Mouse (Mus musculus) cerebellum, adult 9-11 months (tissue): ENCODE measurements around the gene Lsm4.

Source experiments
- DNase-seq: peaks from one replicate; pipeline ENCODE4 v3.0.0; 2022

The Lsm4 gene

GRCm38 (mm10) chr8:70701048-70701981 is 28.3 kb downstream of the Lsm4 start:
- peak; percentile 70 for DNase-seq

- DNase-seq: peak; percentile 58
Observed at GRCm38 (mm10) chr8:70701982-70702841, 29.2 kb downstream of the Lsm4 start.

- DNase-seq: peak; percentile 92
Observed at GRCm38 (mm10) chr8:70702842-70703182, 29.8 kb downstream of the Lsm4 start.

- DNase-seq: no peak
Observed at GRCm38 (mm10) chr8:70703287-70703686, 30.2 kb downstream of the Lsm4 start, which contains the start of gene Iqcn. Gene Iqcn, plus strand, starts transcription at chr8:70703457.

- DNase-seq: peak; percentile 24
Observed at GRCm38 (mm10) chr8:70708281-70708680, 35.2 kb downstream of the Lsm4 start.

GRCm38 (mm10) chr8:70709794-70710193 is 36.7 kb downstream of the Lsm4 start:
- peak; percentile 41 for DNase-seq

- DNase-seq: peak; percentile 55
Observed at GRCm38 (mm10) chr8:70710296-70710695, 37.2 kb downstream of the Lsm4 start.

GRCm38 (mm10) chr8:70711041-70711440 is 38.0 kb downstream of the Lsm4 start:
- no peak for DNase-seq

- peak; percentile 24 for DNase-seq
Observed at GRCm38 (mm10) chr8:70713991-70714390, 40.9 kb downstream of the Lsm4 start.

GRCm38 (mm10) chr8:70715086-70715485 is 42.0 kb downstream of the Lsm4 start:
- DNase-seq: no peak

GRCm38 (mm10) chr8:70716521-70717400 is 43.7 kb downstream of the Lsm4 start:
- DNase-seq: no peak

GRCm38 (mm10) chr8:70718297-70718696 is 45.2 kb downstream of the Lsm4 start, which contains the start of gene Gm3336:
Gene Gm3336, plus strand, starts transcription at chr8:70718543.
- peak; percentile 75 for DNase-seq

GRCm38 (mm10) chr8:70719796-70720270 is 46.8 kb downstream of the Lsm4 start:
- peak; percentile 37 for DNase-seq

- DNase-seq: peak; percentile 70
Observed at GRCm38 (mm10) chr8:70720739-70721138, 47.7 kb downstream of the Lsm4 start.

- DNase-seq: peak; percentile 25
Observed at GRCm38 (mm10) chr8:70721601-70722000, 48.6 kb downstream of the Lsm4 start.

GRCm38 (mm10) chr8:70723486-70724210 is 50.6 kb downstream of the Lsm4 start, which contains the start of gene Pde4c:
Gene Pde4c, plus strand, starts transcription at chr8:70723720.
- no peak for DNase-seq

- DNase-seq: no peak
Observed at GRCm38 (mm10) chr8:70724216-70724615, 51.2 kb downstream of the Lsm4 start.

- no peak for DNase-seq
Observed at GRCm38 (mm10) chr8:70725792-70726447, 52.9 kb downstream of the Lsm4 start.

- DNase-seq: no peak
Observed at GRCm38 (mm10) chr8:70726721-70727120, 53.7 kb downstream of the Lsm4 start.
